Mouse (Mus musculus): ENCODE data around the gene Cnnm3. TPM values are rescaled to one million over a fixed set of nuclear protein-coding genes. Genes with fewer than 3 reads are reported as not detected.
A peak's percentile ranks its signal among the peaks of the same experiment; 100 is the strongest.

The Cnnm3 gene
- polyA plus RNA-seq, 1 experiment from 2014 or later = 3.6 TPM

DNA sequence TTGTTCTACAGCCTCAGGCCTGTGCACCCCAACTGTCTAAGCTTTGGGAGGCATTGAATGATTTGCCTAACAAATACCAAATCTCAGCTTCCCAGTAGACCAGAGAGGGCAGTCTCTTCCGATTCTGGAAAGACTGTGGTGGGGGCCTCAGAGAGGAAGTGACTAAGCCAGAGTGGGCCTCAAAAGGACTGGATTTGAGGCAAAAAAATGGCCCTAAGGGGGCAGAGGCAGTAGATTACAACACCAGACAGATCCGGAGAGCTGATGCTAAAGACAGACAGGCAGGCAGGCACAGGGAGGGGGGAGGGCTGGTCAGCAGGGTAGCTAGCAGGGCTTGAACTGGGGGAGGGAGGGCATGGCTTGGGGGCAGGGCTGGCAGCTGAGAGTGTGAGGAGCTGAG lies 54.8 kb downstream of the Cnnm3 start:
- Histone ChIP-seq H3K27me3 (replicated peaks; ENCODE audit: low read depth, poor library complexity, severe bottlenecking) (no peaks in the 10 kb centered on the region), H3K4me3 (no peak overlapping the region), H3K4me1 (peaks cover 71% of the 10 kb centered on the region), H3K9me3 (no peaks in the 10 kb centered on the region), H3K36me3 (replicated peaks) (no peaks in the 10 kb centered on the region), H3K27ac (replicated peaks) (peak overlapping the region; percentile 65)
- WGBS = 8% methylated on average over 2 of the region's 2 CpGs
- no peak for DNase-seq (ENCODE audit: low spot score)

DNA sequence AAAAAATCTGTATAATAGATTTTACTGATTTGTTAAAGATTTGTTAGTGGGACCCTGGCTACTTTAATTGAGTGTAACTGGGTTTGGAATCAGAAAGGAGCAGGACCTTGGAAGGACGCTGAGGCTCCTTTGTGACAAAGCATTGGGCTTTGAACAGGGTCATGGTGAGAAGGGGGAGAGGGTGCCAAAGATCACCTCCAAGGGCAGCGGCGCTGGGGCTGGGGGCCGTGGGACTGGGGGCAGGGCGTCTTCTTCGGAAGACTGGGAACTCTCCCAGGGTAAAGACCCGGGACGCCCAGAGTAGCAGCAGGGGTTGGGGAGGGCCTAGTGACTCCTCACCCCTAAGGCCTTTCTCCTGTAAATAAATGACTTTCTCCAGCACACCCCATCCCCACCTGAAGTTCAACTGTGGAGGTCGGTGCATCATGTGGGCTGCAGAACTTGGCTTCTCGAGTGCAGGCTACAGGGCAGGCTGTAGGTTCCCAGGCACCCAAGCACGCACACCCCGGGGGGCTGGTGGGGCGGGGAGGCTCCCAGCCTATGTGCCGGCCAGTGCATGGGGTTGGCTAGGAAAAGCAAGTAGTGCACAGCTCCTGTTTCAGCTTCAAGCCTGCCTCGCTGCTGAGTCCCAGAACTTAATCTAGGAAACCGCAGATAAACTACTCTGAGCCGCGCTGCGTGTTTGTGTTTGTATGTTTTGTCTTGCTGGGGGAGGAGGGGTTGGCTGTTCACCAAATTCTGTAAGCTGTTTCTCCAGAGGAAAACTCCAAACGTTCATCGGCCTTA lies 56.3 kb downstream of the Cnnm3 start:
- Histone ChIP-seq H3K27me3 (replicated peaks; ENCODE audit: low read depth, poor library complexity, severe bottlenecking) (no peaks in the 10 kb centered on the region), H3K4me3 (no peak overlapping the region), H3K4me1 (peaks cover 71% of the 10 kb centered on the region), H3K36me3 (replicated peaks) (no peaks in the 10 kb centered on the region), H3K9me3 (no peaks in the 10 kb centered on the region), H3K27ac (replicated peaks) (peak overlapping the region; percentile 36)
- DNase-seq (ENCODE audit: low spot score) = no peak
- 40% methylated on average over 21 of the region's 21 CpGs for WGBS

DNA sequence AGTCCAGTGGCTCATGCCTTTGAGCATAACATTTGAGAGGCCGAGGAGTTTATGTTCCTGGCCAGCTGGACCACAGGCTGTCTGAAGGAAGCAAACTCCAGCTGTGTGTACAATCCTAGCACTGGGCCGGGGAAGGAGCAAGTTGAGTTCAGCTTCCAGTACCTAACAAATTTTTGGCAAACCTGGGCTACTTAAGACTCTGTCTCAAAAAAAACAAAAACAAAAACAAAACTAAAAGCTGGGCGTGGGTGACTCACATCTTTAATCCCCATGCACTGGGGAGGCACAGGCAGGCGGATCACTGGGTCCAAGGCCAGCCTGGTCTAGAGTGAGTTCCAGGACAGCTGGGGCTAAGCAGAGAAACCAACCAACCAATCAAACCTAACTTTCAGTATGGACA lies 57.1 kb downstream of the Cnnm3 start:
- no peak overlapping the region for H3K27ac ChIP-seq (replicated peaks)
- DNase-seq (ENCODE audit: low spot score) = no peak
- 80% methylated on average over 4 of the region's 4 CpGs for WGBS
- no peaks in the 10 kb centered on the region for H3K9me3 ChIP-seq
- H3K4me3 ChIP-seq = no peak overlapping the region
- H3K4me1 ChIP-seq = peaks cover 73% of the 10 kb centered on the region
- no peaks in the 10 kb centered on the region for H3K36me3 ChIP-seq (replicated peaks)
- H3K27me3 ChIP-seq (replicated peaks; ENCODE audit: low read depth, poor library complexity, severe bottlenecking) = no peaks in the 10 kb centered on the region

DNA sequence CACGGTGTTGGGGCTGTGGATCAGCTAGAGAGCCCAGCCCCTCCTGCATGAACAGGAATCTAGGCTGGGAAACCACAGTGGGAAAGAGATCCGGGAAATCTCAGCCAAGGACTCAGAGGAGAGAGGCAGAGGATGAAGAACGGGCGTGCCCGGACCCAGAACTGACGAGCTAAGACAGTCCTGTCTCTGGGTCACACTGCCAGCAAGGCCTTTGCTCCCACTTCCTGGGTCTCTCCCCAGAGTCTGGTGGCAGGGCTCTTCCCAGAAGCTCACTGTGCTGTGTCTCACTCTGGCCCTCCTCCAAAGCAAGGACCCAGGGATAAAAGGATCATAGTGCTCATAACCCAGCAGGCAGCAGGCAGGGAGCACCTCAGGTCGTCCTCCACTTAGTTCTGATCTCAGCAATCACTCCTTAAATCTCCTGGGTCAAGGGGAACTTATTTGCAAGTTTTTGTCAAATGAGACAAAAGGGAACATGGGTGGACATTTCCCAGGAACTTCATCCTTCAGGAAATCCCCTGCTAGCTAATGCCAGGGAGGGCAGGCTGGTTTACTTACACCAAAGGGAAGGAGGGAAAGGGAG lies 58.1 kb downstream of the Cnnm3 start:
- WGBS = 62% methylated on average over 7 of the region's 7 CpGs
- no peaks in the 10 kb centered on the region for H3K27me3 ChIP-seq (replicated peaks; ENCODE audit: low read depth, poor library complexity, severe bottlenecking)
- no peak for DNase-seq (ENCODE audit: low spot score)
- no peak overlapping the region for H3K4me3 ChIP-seq
- H3K4me1 ChIP-seq = peaks cover 80% of the 10 kb centered on the region
- H3K36me3 ChIP-seq (replicated peaks) = no peaks in the 10 kb centered on the region
- no peaks in the 10 kb centered on the region for H3K9me3 ChIP-seq
- H3K27ac ChIP-seq (replicated peaks) = 0 out of 2 replicates have a peak overlapping the region, but pooled peaks have one; percentile 45

DNA sequence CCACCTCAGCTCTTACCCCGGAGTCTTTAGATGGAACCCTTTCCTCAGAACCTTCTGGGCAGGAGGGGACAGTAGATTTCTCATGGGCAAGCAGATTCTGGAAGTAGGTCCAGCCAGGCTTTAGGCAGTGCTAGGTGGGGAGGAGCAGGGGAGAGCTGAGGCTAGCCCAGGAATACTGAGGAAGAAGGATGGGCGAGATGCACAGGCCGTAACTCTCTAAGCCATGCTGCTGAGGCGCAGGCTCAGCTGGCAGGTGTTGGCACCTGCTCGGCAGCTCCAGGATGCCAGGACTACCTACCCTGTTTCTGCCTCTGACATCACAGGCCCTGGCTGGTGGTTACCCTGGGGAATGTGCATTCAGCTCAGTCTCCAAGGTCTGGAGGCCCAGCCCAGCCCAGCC lies 58.7 kb downstream of the Cnnm3 start:
- no peak for DNase-seq (ENCODE audit: low spot score)
- 89% methylated on average over 5 of the region's 5 CpGs for WGBS
- H3K36me3 ChIP-seq (replicated peaks) = no peaks in the 10 kb centered on the region
- H3K27me3 ChIP-seq (replicated peaks; ENCODE audit: low read depth, poor library complexity, severe bottlenecking) = no peaks in the 10 kb centered on the region
- no peaks in the 10 kb centered on the region for H3K9me3 ChIP-seq
- H3K27ac ChIP-seq (replicated peaks) = no peak overlapping the region
- peaks cover 80% of the 10 kb centered on the region for H3K4me1 ChIP-seq
- no peak overlapping the region for H3K4me3 ChIP-seq

DNA sequence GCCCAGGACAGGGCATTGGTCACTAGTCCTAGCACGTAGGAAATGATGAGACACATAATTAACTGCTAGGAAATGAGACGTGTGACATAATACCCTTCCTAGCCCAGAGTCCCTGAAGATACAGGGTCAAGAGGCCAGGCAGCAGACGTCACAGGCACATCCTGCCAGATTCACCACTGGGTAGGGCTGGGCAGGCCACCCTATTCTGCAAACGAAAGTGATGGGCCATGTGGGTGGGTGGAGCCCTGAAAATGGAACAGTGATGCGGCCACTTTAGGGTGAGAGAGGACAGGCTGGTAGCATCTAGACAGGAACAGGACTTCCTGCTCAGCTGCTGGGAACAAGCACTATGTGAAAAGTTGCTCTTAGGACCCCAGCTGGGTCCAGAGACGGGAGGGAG lies 60.0 kb downstream of the Cnnm3 start:
- Histone ChIP-seq H3K4me3 (no peak overlapping the region), H3K9me3 (no peaks in the 10 kb centered on the region), H3K4me1 (peaks cover 84% of the 10 kb centered on the region), H3K27ac (replicated peaks) (no peak overlapping the region), H3K36me3 (replicated peaks) (no peaks in the 10 kb centered on the region), H3K27me3 (replicated peaks; ENCODE audit: low read depth, poor library complexity, severe bottlenecking) (no peaks in the 10 kb centered on the region)
- no peak for DNase-seq (ENCODE audit: low spot score)
- 33% methylated on average over 6 of the region's 6 CpGs for WGBS

DNA sequence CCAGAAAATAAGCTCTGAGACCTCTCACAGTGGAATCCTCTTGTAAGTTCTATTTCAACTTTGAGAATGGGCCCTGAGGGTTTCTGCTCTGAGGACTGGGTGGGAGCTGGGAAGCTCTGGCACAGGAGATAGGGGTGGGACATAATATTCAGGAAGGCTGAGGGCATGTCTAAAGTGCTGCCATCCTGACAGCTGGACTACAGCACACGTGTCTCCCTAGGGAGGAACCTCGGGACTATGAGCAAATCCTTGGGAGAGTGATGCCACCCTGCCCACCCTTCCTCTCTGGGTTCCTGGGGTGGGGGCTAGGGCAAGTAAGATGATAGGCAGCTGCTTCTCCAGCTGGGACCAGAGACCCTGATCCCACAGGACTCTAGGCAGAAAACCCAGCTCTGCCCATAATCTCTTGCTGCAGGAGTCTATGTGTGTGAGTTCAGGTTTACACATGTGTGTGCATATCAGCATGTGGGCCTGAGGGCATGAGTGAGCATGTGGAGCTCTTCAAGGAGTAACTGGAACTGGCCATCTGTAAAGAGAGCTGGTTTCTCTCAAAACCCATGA lies 60.6 kb downstream of the Cnnm3 start:
- Histone ChIP-seq H3K27ac (replicated peaks) (no peak overlapping the region), H3K9me3 (no peaks in the 10 kb centered on the region), H3K4me3 (no peak overlapping the region), H3K36me3 (replicated peaks) (no peaks in the 10 kb centered on the region), H3K4me1 (peaks cover 84% of the 10 kb centered on the region), H3K27me3 (replicated peaks; ENCODE audit: low read depth, poor library complexity, severe bottlenecking) (no peaks in the 10 kb centered on the region)
- no peak for DNase-seq (ENCODE audit: low spot score)
- 92% methylated on average over 2 of the region's 2 CpGs for WGBS

DNA sequence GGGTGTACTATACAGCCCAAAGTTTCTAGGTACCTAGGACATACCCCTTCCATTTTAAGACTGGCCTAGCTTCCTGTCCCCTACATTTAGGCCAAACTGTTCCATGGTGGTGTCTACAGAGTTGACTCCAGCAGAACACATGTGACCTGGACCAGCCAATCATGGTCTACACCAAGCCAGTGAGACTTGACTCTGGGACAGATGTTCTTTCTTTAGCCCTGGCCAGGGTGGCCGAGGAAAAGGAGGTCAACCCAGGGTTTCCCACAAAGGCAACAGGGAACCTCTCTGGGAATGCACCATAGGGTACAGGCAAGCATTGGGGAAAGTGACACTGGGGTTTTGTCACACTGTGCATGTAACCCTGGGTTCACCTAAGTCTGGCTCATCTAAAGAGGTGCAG lies 61.0 kb downstream of the Cnnm3 start:
- Histone ChIP-seq H3K36me3 (replicated peaks) (no peaks in the 10 kb centered on the region), H3K27ac (replicated peaks) (peak overlapping the region; percentile 49; the same call in 1 of the 2 replicates), H3K4me3 (no peak overlapping the region), H3K4me1 (peaks cover 86% of the 10 kb centered on the region), H3K27me3 (replicated peaks; ENCODE audit: low read depth, poor library complexity, severe bottlenecking) (no peaks in the 10 kb centered on the region), H3K9me3 (no peaks in the 10 kb centered on the region)
- no peak for DNase-seq (ENCODE audit: low spot score)
- 54% methylated on average over 1 of the region's 1 CpGs for WGBS

DNA sequence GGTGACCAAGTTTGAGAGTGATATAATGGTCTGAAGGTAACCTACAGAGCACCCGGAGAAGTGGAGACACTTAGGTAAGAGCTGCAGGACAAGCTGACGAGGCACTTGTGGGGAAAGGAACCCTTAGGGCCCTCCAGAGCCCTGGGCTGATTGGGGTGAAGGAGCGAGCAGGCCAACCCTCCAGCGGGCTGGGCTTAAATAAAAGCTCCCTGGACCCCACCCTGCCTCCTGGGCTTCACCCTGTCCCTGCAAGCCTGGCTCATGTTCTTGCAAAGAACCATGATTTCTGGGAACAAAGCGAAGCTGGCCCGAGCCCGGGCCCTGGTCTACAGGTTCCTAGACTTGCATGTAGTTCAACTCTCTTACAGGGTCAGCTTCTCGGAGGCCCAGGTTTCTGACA lies 61.9 kb downstream of the Cnnm3 start:
- H3K36me3 ChIP-seq (replicated peaks) = no peaks in the 10 kb centered on the region
- no peak overlapping the region for H3K4me3 ChIP-seq
- WGBS = 82% methylated on average over 8 of the region's 8 CpGs
- H3K9me3 ChIP-seq = no peaks in the 10 kb centered on the region
- DNase-seq (ENCODE audit: low spot score) = no peak
- peaks cover 78% of the 10 kb centered on the region for H3K4me1 ChIP-seq
- H3K27ac ChIP-seq (replicated peaks) = peak overlapping the region; percentile 49; the same call in 1 of the 2 replicates
- 0 out of 2 replicates have a peak, but pooled peaks cover 4% of the 10 kb centered on the region for H3K27me3 ChIP-seq (replicated peaks; ENCODE audit: low read depth, poor library complexity, severe bottlenecking)

DNA sequence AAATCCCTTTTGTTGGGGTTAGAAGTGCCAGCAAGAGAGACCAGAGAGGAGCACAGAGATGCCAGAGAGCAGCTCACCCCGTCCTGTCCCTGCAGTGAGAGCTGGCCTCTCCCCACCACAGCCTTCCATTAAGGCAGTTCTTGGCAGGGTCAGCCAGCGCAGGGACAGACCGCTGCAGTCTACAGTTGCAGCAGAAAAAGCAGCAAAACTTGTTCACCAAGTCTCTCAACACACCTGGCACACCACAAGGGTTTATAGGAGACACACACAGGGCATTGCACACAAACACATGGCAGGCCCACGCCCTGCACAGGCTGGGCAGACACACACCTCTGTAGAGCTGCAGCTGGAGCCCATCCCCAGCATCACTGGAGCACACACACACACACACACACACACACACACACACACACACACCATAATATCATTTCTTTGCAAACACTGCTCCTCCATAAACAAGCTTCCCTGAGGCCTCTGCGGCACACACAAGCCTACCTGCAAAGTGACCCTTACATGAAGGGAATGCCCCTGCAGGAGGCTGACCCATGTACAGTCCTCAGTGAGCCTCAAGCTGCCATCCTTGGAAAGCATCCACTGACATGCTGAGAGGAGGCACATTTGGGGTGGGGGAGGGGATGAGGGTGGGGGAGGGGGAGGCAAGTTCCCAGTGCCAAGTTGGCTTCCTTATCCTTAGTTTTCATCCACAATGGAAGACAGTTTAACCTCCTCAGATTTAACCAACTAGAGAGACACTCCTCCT lies 62.7 kb downstream of the Cnnm3 start:
- Histone ChIP-seq H3K27me3 (replicated peaks; ENCODE audit: low read depth, poor library complexity, severe bottlenecking) (0 out of 2 replicates have a peak, but pooled peaks cover 4% of the 10 kb centered on the region), H3K4me3 (0 out of 2 replicates have a peak overlapping the region, but pooled peaks have one; percentile 8), H3K27ac (replicated peaks) (peak overlapping the region; percentile 49), H3K9me3 (no peaks in the 10 kb centered on the region), H3K4me1 (peaks cover 74% of the 10 kb centered on the region), H3K36me3 (replicated peaks) (no peaks in the 10 kb centered on the region)
- no peak for DNase-seq (ENCODE audit: low spot score)
- 76% methylated on average over 5 of the region's 5 CpGs for WGBS

DNA sequence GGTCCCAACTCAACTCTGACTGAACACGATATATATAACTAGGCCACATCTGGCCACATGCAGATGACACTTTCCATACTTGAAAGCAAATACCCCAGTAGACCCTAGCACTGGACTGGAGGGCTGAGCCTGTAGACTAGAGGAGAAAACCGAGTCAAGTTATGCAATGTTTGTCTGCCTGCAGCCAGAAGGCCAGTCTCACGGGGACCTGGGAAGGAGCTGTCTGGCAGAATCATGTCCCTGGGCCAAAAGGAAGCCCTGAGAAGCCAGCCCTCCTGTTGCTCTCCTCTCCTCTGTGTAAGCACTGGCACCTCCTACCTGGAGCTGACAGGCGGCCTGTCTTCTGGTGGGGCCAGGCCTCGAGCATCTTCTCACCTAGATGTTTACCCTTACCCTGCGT lies 63.7 kb downstream of the Cnnm3 start:
- peaks cover 75% of the 10 kb centered on the region for H3K4me1 ChIP-seq
- 53% methylated on average over 6 of the region's 6 CpGs for WGBS

DNA sequence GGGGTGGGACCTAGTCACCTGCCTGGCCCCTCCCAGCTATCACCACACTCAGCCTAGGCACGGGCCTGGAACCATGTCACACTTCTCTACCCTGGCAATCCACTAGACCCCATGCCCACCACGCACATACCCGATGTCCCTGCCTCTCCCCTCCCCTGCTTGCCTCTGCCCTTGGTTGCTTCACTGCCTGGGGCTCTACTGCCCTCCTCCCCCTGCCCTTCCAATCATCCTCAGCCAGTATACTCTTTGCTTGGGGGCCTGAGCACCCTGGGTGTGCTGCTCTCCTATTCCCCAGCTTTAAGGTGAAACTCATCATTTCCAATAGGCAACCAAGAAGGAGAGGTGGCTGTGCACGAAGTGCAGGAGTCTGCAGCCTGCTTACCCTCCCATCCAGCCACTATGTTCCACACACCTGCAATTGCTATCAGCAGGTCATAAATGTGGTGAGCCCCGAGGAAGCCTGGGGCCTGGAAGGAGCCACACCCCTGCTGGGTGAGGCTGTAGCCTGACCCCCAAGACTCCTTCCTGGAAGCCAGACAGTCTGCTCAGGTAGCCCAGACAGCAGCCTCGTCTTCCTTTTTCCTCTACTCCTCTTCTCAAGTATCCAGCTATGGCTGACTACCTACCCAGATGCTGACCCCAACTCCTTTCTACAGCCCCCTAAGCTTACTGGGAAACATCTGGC lies 65.5 kb downstream of the Cnnm3 start:
- H3K27ac ChIP-seq (replicated peaks) = peak overlapping the region; percentile 66
- 0 out of 2 replicates have a peak, but pooled peaks cover 4% of the 10 kb centered on the region for H3K27me3 ChIP-seq (replicated peaks; ENCODE audit: low read depth, poor library complexity, severe bottlenecking)
- no peaks in the 10 kb centered on the region for H3K9me3 ChIP-seq
- no peak overlapping the region for H3K4me3 ChIP-seq
- H3K36me3 ChIP-seq (replicated peaks) = no peaks in the 10 kb centered on the region
- no peak for DNase-seq (ENCODE audit: low spot score)
- H3K4me1 ChIP-seq = peaks cover 80% of the 10 kb centered on the region
- WGBS = 68% methylated on average over 6 of the region's 6 CpGs

More for the DNA sequence above, 63.7 kb downstream of the Cnnm3 start:
- Histone ChIP-seq H3K4me3 (no peak overlapping the region), H3K27ac (replicated peaks) (peak overlapping the region; percentile 66; the same call in 1 of the 2 replicates), H3K27me3 (replicated peaks; ENCODE audit: low read depth, poor library complexity, severe bottlenecking) (0 out of 2 replicates have a peak, but pooled peaks cover 4% of the 10 kb centered on the region), H3K36me3 (replicated peaks) (no peaks in the 10 kb centered on the region), H3K9me3 (no peaks in the 10 kb centered on the region)
- DNase-seq (ENCODE audit: low spot score) = no peak

Data from embryonic facial prominence, embryonic 10.5 days (tissue).